Mouse (Mus musculus) brain, embryonic 14.5 days (tissue): ENCODE results near the gene Olfr773.

ENCODE experiments used
- CTCF ChIP-seq: fragments of 200-500 bp; IDR thresholded peaks from 2 replicates; pipeline ENCODE4 v1.5.1; 2012; ENCODE audit warnings: inconsistent platforms, mild to moderate bottlenecking, moderate library complexity, borderline replicate concordance; ENCODE audit not compliant: insufficient read depth, insufficient read length; ENCODE audit errors: extremely low read depth
- POLR2A ChIP-seq: fragments of 200-500 bp; IDR thresholded peaks from 2 replicates; pipeline ENCODE4 v1.6.1; 2012; ENCODE audit warnings: mild to moderate bottlenecking, inconsistent platforms, borderline replicate concordance; ENCODE audit not compliant: poor library complexity, insufficient read depth, insufficient read length, severe bottlenecking; ENCODE audit errors: extremely low read depth

DNA sequence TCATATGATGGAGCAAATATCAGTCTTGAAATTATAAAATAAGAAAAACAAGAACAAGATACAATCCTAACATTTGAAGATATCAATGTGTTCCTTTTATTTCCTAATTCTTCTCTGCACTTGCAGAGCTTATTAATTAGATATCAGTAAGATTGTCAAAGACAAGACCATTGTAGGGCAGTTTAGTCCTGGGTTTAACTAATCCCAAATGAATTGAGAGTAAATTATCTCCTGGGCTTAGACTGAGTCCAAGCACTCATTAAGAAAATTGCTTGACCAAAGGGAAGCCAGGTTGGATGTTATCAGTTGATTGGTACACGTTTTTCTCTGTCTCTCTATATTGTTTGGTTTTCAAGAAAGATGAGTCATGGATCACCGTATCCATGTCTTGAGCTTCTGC, 48.7 kb upstream of the Olfr773 start, which contains the start of gene Olfr774:
- TF ChIP-seq CTCF (no peak), POLR2A (no peak)
